In the genomic region with DNA sequence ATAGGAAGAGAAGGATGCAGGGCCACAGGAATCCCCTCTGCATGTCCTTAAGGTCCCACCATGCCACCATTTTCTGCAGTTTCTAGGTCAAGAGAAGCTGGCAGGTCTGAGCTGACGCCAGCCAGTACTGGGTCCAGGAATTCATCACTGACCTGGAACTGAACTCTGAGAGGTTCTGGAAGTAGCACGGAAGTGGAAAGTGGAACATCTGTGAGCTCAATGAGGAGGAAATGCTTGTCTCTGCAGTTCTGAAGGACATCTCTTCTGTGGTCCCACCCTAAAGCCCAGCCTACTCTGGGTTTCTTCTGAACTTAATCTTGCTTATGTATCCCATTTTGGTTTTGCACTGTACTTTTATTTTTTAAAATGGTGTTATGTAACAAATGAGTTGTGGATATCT, we compare ENCODE assay signal across 31 mouse cellular contexts. TPM values are rescaled to one million over a fixed set of nuclear protein-coding genes. Genes with fewer than 3 reads are reported as not detected.
"Had no signal": no experiment of that assay in that cellular context is flagged by ENCODE, and none has a peak within 500 bp of the region (broad histone marks: within the 10 kb centered on the region; RNA-seq: fewer than 3 reads in every experiment).

No protein-coding gene starts in this region.

- H3K36me3 ChIP-seq: limb, embryonic 12.5 days; limb, embryonic 15.5 days; lung, embryonic 15.5 days had no signal

- H3K27ac ChIP-seq: kidney, postnatal 0 days; limb, embryonic 12.5 days; limb, embryonic 15.5 days; liver, embryonic 14.5 days; lung, embryonic 15.5 days had no signal

- H3K4me1 ChIP-seq: limb, embryonic 12.5 days; limb, embryonic 15.5 days; lung, embryonic 15.5 days had no signal

- H3K4me2 ChIP-seq: limb, embryonic 12.5 days; limb, embryonic 15.5 days; lung, embryonic 15.5 days; midbrain, embryonic 11.5 days had no signal

- H3K27me3 ChIP-seq: limb, embryonic 12.5 days; limb, embryonic 15.5 days; lung, embryonic 15.5 days had no signal

- H3K9ac ChIP-seq: limb, embryonic 12.5 days; limb, embryonic 15.5 days; liver, embryonic 14.5 days; lung, embryonic 15.5 days had no signal

- H3K4me3 ChIP-seq: limb, embryonic 12.5 days; limb, embryonic 15.5 days; lung, embryonic 15.5 days had no signal

- H3K9me3 ChIP-seq: limb, embryonic 12.5 days; limb, embryonic 15.5 days; lung, embryonic 15.5 days had no signal

- DNase-seq: kidney, postnatal 25 days; left cerebral cortex, postnatal 4 days; lung, adult 18-20 months; lung, postnatal 10 days; midbrain, embryonic 14.5 days; right cerebral cortex, adult 18-20 months; right cerebral cortex, postnatal 14 days; right cerebral cortex, postnatal 4 days; thymus, adult 18-20 months; thymus, postnatal 36 days had no signal

RNA-seq across cellular contexts. Expression of a gene that starts 14.4 kb away (rescaled TPM):
- total RNA-seq: layer of hippocampus, adult 8-10 months; layer of hippocampus, postnatal 14 days; left cerebral cortex, adult 8-10 months; left cerebral cortex, postnatal 14 days; left cerebral cortex, postnatal 4 days; megakaryocyte-erythroid progenitor cell, adult 5-6 weeks; midbrain, postnatal 0 days had no signal
- polyA plus RNA-seq: kidney, adult 2 months; kidney, embryonic 14.5 days; kidney, postnatal 0 days; large intestine, adult 2 months; limb, embryonic 12.5 days; limb, embryonic 15.5 days; liver, embryonic 14.5 days; lung, embryonic 15.5 days; midbrain, embryonic 11.5 days; midbrain, embryonic 14.5 days; midbrain, postnatal 0 days; neural tube, embryonic 11.5 days; neural tube, embryonic 14.5 days; spleen, adult 2 months; stomach, embryonic 16.5 days; testis, adult 2 months; urinary bladder, adult 2 months had no signal

RNA-seq across cellular contexts. Expression of a gene that starts 18.1 kb away (rescaled TPM):
- total RNA-seq: layer of hippocampus, postnatal 14 days; left cerebral cortex, postnatal 14 days had no signal
- polyA plus RNA-seq: limb, embryonic 12.5 days; testis, adult 2 months had no signal

RNA-seq across cellular contexts. Expression of a gene that starts 31.3 kb away (rescaled TPM):
- total RNA-seq: layer of hippocampus, postnatal 14 days; left cerebral cortex, postnatal 14 days; left cerebral cortex, postnatal 4 days; midbrain, postnatal 0 days had no signal
- polyA plus RNA-seq: kidney, embryonic 14.5 days; midbrain, embryonic 11.5 days; midbrain, postnatal 0 days; testis, adult 2 months had no signal
